Mouse (Mus musculus) erythroblast, embryonic 14.5 days (primary cell): ENCODE results near the gene Sun1.

ENCODE experiments used
- GATA1 ChIP-seq: IDR thresholded peaks from 2 replicates; pipeline ENCODE4 v1.6.1; 2012; ENCODE audit warnings: low read length, inconsistent platforms, mixed read lengths
- TAL1 ChIP-seq: IDR thresholded peaks from 3 replicates; pipeline ENCODE4 v1.6.1; 2012; ENCODE audit warnings: low read length, inconsistent platforms, mixed read lengths

GRCm38 (mm10) chr5:139160899-139161298, 39.5 kb upstream of the Sun1 start:
- TF ChIP-seq TAL1, result no peak
- no peak for TF ChIP-seq GATA1
